Mouse (Mus musculus): ENCODE measurements around the gene Cd209a.
"Not testable (repeated sequence)": the region's sequence is repeated elsewhere in the genome, so short reads cannot be mapped to it uniquely, and the experiment has no call there.

Cd209a gene

DNA sequence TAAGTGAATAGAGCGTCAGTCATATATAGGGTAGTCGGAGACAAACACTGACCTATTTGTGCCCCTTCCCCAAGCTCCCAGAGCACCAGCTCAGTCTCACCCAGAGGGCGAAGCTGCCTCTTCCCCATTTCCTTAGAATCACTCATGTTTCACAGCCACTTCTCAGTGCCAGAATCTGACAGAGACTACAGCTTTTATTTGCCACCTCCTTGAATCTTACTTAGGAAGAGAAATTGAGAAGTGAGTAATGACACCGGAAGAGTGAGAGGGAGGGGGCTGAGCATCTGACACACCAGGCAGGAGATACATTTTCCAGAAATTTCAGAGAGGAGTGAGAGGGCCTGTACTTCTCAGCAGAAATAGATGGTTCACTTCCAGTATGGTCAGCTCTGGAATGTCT, at the start of gene Cd209a:
Gene Cd209a (minus strand): TSS at position 224 of the 400 bp plus-strand sequence.
- DNase-seq (ENCODE audit: low read depth), result no peak

DNA sequence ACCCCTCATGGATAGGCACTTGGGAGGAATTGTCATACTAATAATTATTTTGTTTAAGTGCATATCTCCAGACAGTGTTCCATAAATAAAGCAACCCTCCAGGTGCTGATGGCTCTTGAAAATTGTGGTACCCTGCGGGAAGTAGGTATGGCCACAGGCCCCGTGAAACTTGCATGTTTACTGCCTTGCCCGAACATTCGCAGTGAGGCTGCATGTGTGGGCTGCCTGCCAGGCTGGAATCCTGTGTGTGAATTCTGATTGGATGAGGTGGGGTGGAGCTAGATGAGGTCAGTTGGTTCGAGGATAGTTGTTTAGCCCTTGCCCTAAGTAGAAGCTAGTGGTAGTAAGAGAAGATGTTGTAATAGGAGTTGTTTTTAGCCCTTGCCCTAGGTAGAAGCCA, 19.9 kb upstream of the Cd209a start:
- not testable (repeated sequence) for DNase-seq (ENCODE audit: low read depth)

DNA sequence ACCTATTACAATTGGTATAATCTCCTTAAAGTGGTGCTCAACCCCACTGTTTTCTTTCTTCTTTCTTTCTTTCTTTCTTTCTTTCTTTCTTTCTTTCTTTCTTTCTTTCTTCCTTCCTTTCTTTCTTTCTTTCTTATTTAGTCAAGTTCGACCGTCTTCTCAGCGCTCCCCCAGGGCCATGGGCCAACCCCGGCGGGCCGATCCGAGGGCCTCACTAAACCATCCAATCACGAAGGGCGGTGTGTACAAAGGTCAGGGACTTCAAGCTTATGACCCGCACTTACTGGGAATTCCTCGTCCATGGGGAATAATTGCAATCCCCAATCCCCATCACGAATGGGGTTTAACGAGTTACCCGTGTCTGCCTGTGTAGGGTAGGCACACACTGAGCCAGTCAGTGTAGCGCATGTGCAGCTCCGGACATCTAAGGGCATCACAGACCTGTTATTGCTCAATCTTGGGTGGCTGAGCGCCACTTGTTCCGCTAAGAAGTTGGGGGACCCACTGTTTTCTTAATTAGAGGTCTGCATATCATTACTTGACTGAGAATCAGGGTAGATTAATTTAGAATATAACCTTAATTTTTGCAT, 5.6 kb upstream of the Cd209a start:
- DNase-seq (ENCODE audit: low read depth), result peak; percentile 100

GRCm38 (mm10) chr8:3736947-3737346, 11.8 kb downstream of the Cd209a start:
- no peak for DNase-seq (ENCODE audit: low read depth)

DNA sequence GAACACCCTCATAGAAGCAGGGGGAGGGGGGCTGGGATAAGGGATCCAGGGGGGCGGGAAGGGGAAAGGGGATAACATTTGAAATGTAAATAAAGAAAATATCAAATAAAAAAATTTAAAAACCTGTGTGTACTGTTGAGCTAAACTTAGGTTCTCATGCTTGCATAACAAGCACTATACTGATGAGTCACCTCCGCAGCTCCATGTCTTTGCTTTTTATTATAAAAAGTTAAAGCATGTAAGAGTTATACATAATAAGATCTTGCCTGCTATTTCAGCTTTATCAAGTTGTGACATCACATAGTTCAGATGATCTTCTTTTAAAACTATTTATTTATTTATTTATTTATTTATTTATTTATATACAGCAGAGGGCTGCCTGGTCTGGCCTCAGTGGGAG, 13.2 kb downstream of the Cd209a start:
- no peak for DNase-seq (ENCODE audit: low read depth)

DNA sequence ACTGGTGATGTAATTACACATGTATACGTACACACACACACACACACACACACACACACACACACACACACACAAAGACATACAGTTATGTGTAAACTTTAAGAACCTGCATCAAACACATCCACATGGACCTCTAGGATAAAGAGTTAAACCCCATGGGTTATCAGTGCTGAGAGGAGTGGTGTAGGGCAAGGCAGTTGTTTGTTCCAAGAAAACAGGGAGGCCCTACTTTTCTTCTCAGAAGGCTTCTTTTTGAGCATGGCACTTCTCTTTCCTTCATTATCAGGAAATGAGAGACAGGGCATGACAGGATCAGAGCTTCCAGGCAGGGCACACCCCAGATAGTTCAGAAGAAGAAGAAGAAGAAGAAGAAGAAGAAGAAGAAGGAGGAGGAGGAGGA, 14.7 kb downstream of the Cd209a start:
- no peak for DNase-seq (ENCODE audit: low read depth)

DNA sequence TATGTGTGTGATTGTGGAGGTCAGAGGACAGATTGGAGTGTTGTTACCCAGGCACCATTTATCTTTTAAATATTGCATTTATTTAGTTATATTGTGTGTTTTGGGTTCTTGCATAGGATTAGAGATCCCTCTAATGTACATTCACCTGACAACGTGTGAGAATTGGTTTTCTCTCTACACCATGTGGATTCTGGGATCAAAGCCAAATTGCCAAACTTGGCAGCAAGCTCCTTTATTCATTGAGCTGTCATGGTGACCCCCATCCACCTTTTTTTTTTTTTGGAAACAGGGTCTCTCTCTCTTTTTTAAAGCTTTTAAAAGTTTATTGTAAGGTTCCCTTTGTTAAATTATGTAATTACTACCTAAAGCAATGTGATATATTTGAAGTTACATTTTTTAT, 27.7 kb downstream of the Cd209a start:
- no peak for DNase-seq (ENCODE audit: low read depth)

DNA sequence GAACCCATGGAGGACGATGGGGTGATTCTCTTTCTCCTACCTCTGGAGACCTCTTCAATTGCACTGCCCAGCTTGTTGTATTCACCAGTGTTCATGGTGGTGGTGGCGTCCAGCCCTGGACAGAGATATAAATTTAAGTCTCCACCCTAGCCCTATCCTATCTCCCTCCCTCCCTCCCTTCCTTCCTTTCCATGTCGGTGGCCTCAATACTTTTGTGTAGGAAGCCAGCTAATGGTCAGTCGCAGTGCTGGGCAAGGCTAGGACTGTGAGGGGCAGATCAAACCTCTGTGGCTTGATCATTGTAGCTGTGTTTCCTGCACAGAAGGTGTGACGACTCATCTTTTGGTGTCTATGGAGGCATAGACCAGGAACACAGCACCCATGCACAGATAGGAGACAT, 28.2 kb downstream of the Cd209a start, which contains the start of gene Clec4g:
Gene Clec4g (minus strand): TSS at position 101 of the 400 bp plus-strand sequence.
- no peak for DNase-seq (ENCODE audit: low read depth)

- peak; percentile 72 for DNase-seq (ENCODE audit: low read depth)
Observed at GRCm38 (mm10) chr8:3718559-3718958, 30.2 kb downstream of the Cd209a start.

GRCm38 (mm10) chr8:3717321-3717954, 31.3 kb downstream of the Cd209a start:
- no peak for DNase-seq (ENCODE audit: low read depth)

DNA sequence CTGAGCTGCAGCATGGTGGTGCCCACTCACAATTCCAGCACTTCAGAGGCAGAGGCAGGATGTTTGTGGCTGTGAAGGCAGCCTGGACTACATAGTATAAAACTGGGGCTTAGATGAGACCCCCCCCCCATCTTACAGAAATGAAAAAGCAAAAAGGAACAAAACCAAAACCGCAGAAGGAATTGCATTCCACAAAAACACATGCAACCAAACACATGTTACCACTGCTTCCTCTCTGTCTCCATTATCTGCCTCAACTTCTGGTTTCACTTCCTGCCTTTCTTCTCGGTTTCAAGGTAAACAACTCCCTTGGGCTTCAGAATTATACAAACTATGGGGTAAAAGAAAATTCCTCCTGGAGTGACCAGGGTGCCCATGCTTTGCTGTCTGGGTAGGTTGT, 37.1 kb downstream of the Cd209a start:
- peak; percentile 43 for DNase-seq (ENCODE audit: low read depth)

- DNase-seq (ENCODE audit: low read depth), result no peak
Observed at GRCm38 (mm10) chr8:3710312-3710711, 38.5 kb downstream of the Cd209a start.

- DNase-seq (ENCODE audit: low read depth), result no peak
Observed at GRCm38 (mm10) chr8:3707611-3708010, 41.2 kb downstream of the Cd209a start.

DNA sequence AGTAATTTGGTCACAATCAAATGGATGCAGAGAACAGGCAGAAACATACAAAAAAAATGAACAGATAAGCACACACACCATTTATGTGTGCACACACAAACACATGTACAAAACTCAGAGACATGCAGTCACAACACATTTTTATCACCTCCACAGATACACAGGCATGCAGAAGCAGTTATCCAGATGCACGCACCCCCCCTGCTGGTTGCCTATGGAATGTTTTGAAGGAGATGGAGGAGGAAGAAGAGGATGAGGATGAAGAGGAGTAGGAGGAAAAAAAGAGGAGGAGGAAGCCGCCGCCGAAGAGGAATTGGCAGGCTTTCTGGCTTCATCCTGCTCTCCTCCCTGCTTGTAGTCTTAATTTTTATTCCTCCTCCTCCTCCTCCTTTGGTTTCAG, 43.1 kb downstream of the Cd209a start:
- DNase-seq (ENCODE audit: low read depth), result no peak

DNA sequence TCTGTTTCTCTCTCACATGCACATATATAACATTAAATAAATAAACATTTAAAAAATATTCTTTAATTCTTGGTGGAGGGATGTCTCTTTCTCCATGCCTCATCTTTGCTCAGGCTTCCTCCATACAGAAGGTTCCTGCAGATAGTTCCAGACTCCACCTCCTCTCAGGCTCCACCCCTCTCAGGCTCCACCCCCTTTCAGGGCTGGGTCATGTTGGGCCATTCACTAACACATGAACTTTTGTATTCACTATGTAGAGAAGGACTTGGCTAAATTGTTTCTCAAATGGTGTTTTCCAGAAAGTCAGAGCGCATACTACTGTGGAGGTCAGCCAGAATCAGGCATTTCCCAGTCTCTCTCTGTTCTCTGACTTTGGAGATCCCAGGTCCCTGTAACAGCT, 47.3 kb downstream of the Cd209a start:
- no peak for DNase-seq (ENCODE audit: low read depth)

DNA sequence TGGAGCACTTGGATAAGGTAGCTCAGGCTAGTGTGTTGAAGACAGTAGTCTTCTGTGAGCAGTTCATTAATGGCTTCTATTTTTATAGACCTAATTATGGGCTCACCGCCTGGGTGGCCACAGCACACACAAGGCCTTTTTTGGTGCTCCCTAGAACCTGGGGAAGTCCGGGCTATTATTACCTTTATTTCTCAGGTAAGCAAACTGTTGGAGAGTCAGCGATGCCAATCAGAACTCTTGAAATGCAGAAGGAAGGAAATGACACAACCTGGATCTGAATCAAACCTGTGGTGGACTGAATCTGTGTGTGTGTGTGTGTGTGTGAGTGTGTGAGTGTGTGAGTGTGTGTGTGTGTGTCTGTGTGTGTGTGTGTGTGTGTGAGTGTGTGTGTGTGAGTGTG, 54.7 kb downstream of the Cd209a start, which contains the start of gene Fcer2a:
Gene Fcer2a (minus strand): TSS at position 55 of the 400 bp plus-strand sequence.
- DNase-seq (ENCODE audit: low read depth), result no peak
